Mouse (Mus musculus): ENCODE results near the gene Tpmt. TPM values are rescaled to one million over a fixed set of nuclear protein-coding genes. Genes with fewer than 3 reads are reported as not detected.

The Tpmt gene
- polyA plus RNA-seq (2012; rRNA removed), result 4.2 and 6.1 TPM in 2 replicates
- 12.0 and 13.8 TPM in 2 replicates for polyA plus RNA-seq (2014; fragmentation: Nextera tagmentation; extraction: Ambion mirVana)

DNA sequence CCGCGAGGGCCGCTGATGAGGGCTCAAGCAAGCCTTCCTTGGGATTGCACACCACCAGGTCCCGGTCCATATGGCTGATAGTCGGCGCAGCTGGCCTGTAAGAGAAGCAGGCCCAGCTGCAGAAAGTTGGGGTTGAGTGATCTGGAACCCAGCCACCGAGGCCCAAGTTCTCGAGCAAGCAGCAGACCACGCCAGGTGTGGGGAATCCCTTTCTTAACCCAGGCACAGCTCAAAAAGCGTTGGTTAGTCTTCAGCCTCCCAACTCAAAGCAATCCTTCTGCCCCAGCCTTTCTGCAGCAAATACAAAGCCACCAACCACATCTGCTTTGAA, at the start of gene Tpmt:
Tpmt (minus strand) TSS at position 121 of the 331 bp plus-strand sequence.
- 28% methylated on average over 10 of the region's 10 CpGs for WGBS (ENCODE audit: insufficient replicate concordance)

DNA sequence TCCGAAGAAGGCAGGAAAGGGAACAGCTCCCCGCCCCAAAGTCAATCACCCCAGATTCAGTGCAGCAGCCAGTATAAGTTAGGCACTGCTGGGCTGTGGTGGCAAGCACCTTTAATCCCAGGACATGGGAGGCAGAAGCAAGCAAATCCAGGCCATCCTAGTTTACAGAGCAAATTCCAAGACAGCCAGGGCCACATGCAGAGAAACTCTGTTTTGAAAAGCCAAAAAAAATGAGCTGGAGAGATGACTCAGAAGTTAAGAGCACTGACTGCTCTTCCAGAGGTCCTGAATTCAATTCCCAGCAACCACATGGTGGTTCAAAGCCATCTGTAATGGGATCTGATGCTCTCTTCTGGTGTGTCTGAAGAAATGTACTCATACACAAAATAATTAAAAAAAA, 49.3 kb upstream of the Tpmt start:
- no peak for TF ChIP-seq EP300 (IDR thresholded peaks at IDR 0.05; ENCODE audit: low read depth)
- no peak for TF ChIP-seq CTCF (IDR thresholded peaks at IDR 0.05; ENCODE audit: low read depth)
- WGBS (ENCODE audit: insufficient replicate concordance), result 90% methylated on average over 2 of the region's 2 CpGs
- Histone ChIP-seq H3K27ac (no peak overlapping the region), H3K9ac (replicated peaks) (no peak overlapping the region), H3K27me3 (ENCODE audit: control insufficient read depth, insufficient read depth, low read length) (no peaks in the 10 kb centered on the region), H3K36me3 (replicated peaks; ENCODE audit: control insufficient read depth, insufficient read depth, low read depth) (peaks cover 90% of the 10 kb centered on the region), H3K9me3 (ENCODE audit: control insufficient read depth, low read length) (no peaks in the 10 kb centered on the region), H3K4me2 (ENCODE audit: low read depth) (no peak overlapping the region), H3K4me1 (replicated peaks; ENCODE audit: control insufficient read depth in 2 of 2, insufficient read depth in 2 of 2, low read length in 1 of 2) (no peaks in the 10 kb centered on the region), H3K4me3 (ENCODE audit: insufficient read depth in 1 of 2, low read depth in 2 of 2, low read length in 2 of 2) (no peak overlapping the region)
- ATAC-seq (ENCODE audit: insufficient read depth) (no peak), DNase-seq (ENCODE audit: low read depth in 3 of 3, low spot score in 3 of 3) (no peak)

More for the DNA sequence above, at the start of gene Tpmt:
- Histone ChIP-seq H3K36me3 (replicated peaks; ENCODE audit: control insufficient read depth, insufficient read depth, low read depth) (no peaks in the 10 kb centered on the region), H3K9ac (replicated peaks) (peak within 1 kb of the TSS; percentile 20), H3K27me3 (ENCODE audit: control insufficient read depth, insufficient read depth, low read length) (no peaks in the 10 kb centered on the region; the same call in 1 of the 2 replicates), H3K9me3 (ENCODE audit: control insufficient read depth, low read length) (no peaks in the 10 kb centered on the region), H3K27ac (no peak within 1 kb of the TSS), H3K4me1 (replicated peaks; ENCODE audit: control insufficient read depth in 2 of 2, insufficient read depth in 2 of 2, low read length in 1 of 2) (peaks cover 0 to 8% of the 10 kb centered on the region in 2 experiments; a peak in 2 of 4 replicates), H3K4me3 (ENCODE audit: insufficient read depth in 1 of 2, low read depth in 2 of 2, low read length in 2 of 2) (peak within 1 kb of the TSS; percentile 58 to 72), H3K4me2 (ENCODE audit: low read depth) (peak within 1 kb of the TSS; percentile 70)
- ATAC-seq (ENCODE audit: insufficient read depth) (no peak), DNase-seq (ENCODE audit: low read depth in 3 of 3, low spot score in 3 of 3) (no peak)
- TF ChIP-seq CTCF (IDR thresholded peaks at IDR 0.05; ENCODE audit: low read depth) (no peak), EP300 (IDR thresholded peaks at IDR 0.05; ENCODE audit: low read depth) (no peak)

DNA sequence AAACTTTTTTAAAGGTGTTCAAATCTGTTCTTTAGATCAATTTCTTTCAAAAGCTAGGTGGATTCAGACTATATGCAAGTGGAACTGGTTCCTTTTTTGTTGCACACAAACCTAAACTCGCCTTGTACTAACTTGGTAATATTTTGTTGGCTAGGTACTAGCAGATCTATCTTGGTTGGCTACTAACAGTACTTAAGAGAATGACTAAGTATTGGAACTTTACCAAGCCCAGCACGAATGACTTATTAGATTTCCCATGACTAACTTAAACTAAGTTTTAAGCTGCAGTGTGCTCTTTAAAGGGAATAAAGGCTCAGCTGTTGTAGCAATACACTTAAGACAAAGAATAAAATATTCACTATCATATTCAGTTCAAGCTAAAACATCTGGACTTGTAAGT, 44.7 kb upstream of the Tpmt start:
- TF ChIP-seq EP300 (IDR thresholded peaks at IDR 0.05; ENCODE audit: low read depth), result no peak
- peaks cover 85% of the 10 kb centered on the region for H3K36me3 ChIP-seq (replicated peaks; ENCODE audit: control insufficient read depth, insufficient read depth, low read depth)

DNA sequence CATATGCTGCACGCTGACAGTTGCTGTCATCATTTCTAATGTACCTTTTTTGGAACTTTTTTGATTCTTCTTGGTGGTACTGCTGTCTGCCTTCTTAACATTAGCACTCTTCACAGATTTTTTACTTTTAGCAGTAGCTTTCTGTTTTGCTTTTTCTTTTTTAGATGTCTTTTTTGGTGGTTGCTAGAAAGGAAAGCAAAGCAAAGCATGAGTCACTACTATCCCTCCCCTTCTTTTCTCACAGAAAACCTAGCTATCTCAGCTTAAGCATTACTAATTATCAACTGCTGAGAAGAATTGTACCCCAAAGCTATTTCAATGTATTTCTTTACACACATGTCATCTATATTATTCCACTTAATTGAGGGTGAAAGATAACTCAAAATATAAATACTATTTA, 43.9 kb upstream of the Tpmt start:
- Histone ChIP-seq H3K4me2 (ENCODE audit: low read depth) (no peak overlapping the region), H3K36me3 (replicated peaks; ENCODE audit: control insufficient read depth, insufficient read depth, low read depth) (peaks cover 81% of the 10 kb centered on the region), H3K27me3 (ENCODE audit: control insufficient read depth, insufficient read depth, low read length) (no peaks in the 10 kb centered on the region), H3K4me3 (ENCODE audit: insufficient read depth in 1 of 2, low read depth in 2 of 2, low read length in 2 of 2) (no peak overlapping the region), H3K9ac (replicated peaks) (no peak overlapping the region), H3K27ac (no peak overlapping the region), H3K9me3 (ENCODE audit: control insufficient read depth, low read length) (no peaks in the 10 kb centered on the region), H3K4me1 (replicated peaks; ENCODE audit: control insufficient read depth in 2 of 2, insufficient read depth in 2 of 2, low read length in 1 of 2) (no peaks in the 10 kb centered on the region)
- WGBS (ENCODE audit: insufficient replicate concordance), result 80% methylated on average over 1 of the region's 1 CpGs
- TF ChIP-seq EP300 (IDR thresholded peaks at IDR 0.05; ENCODE audit: low read depth), result no peak
- TF ChIP-seq CTCF (IDR thresholded peaks at IDR 0.05; ENCODE audit: low read depth), result no peak
- DNase-seq (ENCODE audit: low read depth in 3 of 3, low spot score in 3 of 3) (no peak), ATAC-seq (ENCODE audit: insufficient read depth) (no peak)

More for the DNA sequence above, 44.7 kb upstream of the Tpmt start:
- DNase-seq (ENCODE audit: low read depth in 3 of 3, low spot score in 3 of 3) (no peak), ATAC-seq (ENCODE audit: insufficient read depth) (no peak)
- H3K9me3 ChIP-seq (ENCODE audit: control insufficient read depth, low read length), result no peaks in the 10 kb centered on the region
- no peak overlapping the region for H3K4me3 ChIP-seq (ENCODE audit: insufficient read depth in 1 of 2, low read depth in 2 of 2, low read length in 2 of 2)
- H3K27ac ChIP-seq, result no peak overlapping the region
- 85% methylated on average over 2 of the region's 2 CpGs for WGBS (ENCODE audit: insufficient replicate concordance)
- no peak overlapping the region for H3K4me2 ChIP-seq (ENCODE audit: low read depth)
- H3K9ac ChIP-seq (replicated peaks), result no peak overlapping the region
- no peaks in the 10 kb centered on the region for H3K27me3 ChIP-seq (ENCODE audit: control insufficient read depth, insufficient read depth, low read length)
- H3K4me1 ChIP-seq (replicated peaks; ENCODE audit: control insufficient read depth in 2 of 2, insufficient read depth in 2 of 2, low read length in 1 of 2), result no peaks in the 10 kb centered on the region

DNA sequence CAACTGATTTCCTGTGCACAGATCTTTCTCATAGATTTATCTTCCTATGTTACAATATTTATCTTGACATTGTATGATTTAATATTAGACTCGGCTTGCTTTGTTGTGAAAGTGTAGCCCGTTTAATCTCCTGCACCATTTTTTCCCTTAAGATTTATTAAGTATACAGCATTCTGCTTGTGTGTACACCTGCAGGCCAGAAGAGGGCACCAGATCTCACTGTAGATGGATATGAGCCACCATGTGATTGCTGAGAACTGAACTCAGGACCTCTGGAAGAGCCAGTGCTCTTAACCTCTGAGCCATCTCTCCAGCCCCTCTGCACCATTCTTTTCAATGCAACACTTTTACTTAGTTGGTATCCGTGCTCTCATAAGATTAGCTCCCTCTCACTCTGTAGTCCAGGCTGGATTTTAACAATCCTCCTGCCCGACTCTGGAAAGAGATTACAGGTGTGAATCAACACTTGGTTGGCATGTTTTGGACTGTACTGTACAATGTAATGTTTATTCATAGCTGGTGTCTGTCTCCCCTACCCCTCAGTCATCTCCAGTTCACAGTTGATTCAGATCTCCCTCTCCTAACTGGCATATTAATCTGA, 36.5 kb upstream of the Tpmt start:
- H3K36me3 ChIP-seq (replicated peaks; ENCODE audit: control insufficient read depth, insufficient read depth, low read depth), result peaks cover 22% of the 10 kb centered on the region
- H3K27me3 ChIP-seq (ENCODE audit: control insufficient read depth, insufficient read depth, low read length), result no peaks in the 10 kb centered on the region
- H3K4me3 ChIP-seq (ENCODE audit: insufficient read depth in 1 of 2, low read depth in 2 of 2, low read length in 2 of 2), result no peak overlapping the region
- DNase-seq (ENCODE audit: low read depth in 3 of 3, low spot score in 3 of 3) (no peak), ATAC-seq (ENCODE audit: insufficient read depth) (0 out of 2 replicates have a peak, but pooled peaks have one; percentile 25)
- no peak overlapping the region for H3K9ac ChIP-seq (replicated peaks)
- peak; percentile 80 for TF ChIP-seq CTCF (IDR thresholded peaks at IDR 0.05; ENCODE audit: low read depth)
- TF ChIP-seq EP300 (IDR thresholded peaks at IDR 0.05; ENCODE audit: low read depth), result no peak
- no peak overlapping the region for H3K4me2 ChIP-seq (ENCODE audit: low read depth)
- peaks cover 0 to 10% of the 10 kb centered on the region in 2 experiments; a peak in 2 of 4 replicates for H3K4me1 ChIP-seq (replicated peaks; ENCODE audit: control insufficient read depth in 2 of 2, insufficient read depth in 2 of 2, low read length in 1 of 2)
- no peaks in the 10 kb centered on the region for H3K9me3 ChIP-seq (ENCODE audit: control insufficient read depth, low read length)
- 83% methylated on average over 4 of the region's 4 CpGs for WGBS (ENCODE audit: insufficient replicate concordance)
- H3K27ac ChIP-seq, result no peak overlapping the region

All from liver, embryonic 14.5 days (tissue).